Mouse (Mus musculus) urinary bladder, postnatal 25 days (tissue): ENCODE measurements at regions not wholly inside any gene's neighbourhood (a gene's known extent, or its start where the extent isn't known, plus 50 kb on each side); places are given as distances from the start of the nearest gene placed in this dataset.

Experiments
- DNase-seq: peaks from one replicate; pipeline ENCODE4 v3.0.0; 2022; ENCODE audit warnings: low spot score

DNA sequence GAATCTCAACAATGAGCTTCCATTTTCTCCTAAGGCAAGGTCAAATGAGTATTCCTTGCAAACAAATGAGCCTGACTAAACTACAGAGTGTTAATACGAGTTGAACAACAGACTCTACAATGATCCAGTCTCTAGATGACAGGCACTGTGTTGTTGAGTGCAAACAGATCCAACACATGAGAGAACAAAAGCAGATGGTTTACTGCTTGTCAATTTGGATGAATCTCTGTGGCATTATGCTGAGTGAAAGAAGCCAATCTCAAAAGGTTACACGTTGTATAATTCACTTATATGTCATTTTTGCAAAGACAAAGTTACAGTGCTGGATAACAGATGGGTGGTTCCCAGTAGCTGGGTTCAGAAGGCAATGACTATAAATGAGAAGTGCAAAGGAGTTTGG is 217.1 kb upstream of the Gm6657 start:
- DNase-seq, result no peak

GRCm38 (mm10) chr12:77986738-77987137 is 207.3 kb upstream of the Gm6657 start:
- DNase-seq, result no peak

DNA sequence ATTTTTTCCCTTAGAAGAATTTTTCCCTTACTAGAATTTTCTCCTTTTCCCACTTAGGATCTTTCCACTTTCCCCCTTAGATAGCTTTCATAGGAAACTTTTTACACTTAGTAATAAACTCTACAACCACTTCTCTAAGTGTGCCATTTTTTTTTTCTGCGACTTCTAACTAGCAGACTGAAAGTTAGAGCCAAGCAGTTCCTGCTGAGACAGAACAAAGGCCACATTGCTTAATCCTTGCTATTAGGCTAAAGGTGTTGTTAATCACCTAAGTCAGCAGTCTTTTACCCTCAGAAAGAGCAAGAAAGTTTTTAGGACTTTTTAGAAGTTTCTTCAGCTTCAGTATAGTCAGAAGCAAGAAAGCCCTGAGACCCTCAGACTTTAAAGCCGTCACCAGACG is 204.3 kb upstream of the Gm6657 start:
- no peak for DNase-seq

DNA sequence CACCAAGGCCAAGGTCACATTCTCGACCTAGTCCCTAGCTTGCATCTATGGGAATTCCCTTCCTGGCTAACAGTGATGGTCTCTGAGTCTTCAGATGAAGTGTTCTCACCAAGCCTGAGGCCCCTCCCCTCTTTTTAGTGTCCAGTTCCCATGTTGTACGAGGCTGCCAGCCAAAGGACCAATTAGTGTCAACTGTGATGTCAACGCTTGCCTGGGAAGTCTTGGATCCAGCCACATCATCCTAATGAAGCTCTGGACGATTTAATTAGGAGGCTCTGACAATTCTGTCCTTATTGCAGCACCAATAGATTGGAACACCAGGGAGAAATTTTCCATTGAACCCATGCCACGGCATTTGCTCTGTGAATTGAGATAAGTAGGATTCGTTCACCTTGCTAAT is 202.4 kb upstream of the Gm6657 start:
- no peak for DNase-seq

GRCm38 (mm10) chr12:77994176-77994575 is 199.9 kb upstream of the Gm6657 start:
- DNase-seq, result no peak

DNA sequence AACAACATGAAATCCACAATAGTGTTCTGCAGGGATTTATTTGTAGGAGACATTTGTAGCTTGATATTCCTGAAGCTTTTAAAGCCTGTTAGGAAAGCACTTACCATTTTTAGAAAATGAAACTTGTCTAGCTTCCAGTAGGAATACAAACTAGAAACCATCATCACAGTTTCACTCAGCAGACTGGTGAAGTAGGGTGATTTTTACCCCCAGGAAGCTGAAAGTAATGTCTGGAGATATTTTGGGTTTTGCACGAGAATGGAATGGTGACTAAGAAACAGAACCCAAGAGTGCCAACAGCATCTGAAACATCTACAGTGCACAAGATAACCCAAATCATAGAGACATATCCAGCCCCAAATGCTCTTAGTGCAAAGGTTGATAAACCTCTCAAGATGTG is 196.1 kb upstream of the Gm6657 start:
- DNase-seq, result no peak

GRCm38 (mm10) chr12:78000401-78000800 is 193.6 kb upstream of the Gm6657 start:
- no peak for DNase-seq

- no peak for DNase-seq
Measured at GRCm38 (mm10) chr12:78001846-78002245, 192.2 kb upstream of the Gm6657 start.

DNA sequence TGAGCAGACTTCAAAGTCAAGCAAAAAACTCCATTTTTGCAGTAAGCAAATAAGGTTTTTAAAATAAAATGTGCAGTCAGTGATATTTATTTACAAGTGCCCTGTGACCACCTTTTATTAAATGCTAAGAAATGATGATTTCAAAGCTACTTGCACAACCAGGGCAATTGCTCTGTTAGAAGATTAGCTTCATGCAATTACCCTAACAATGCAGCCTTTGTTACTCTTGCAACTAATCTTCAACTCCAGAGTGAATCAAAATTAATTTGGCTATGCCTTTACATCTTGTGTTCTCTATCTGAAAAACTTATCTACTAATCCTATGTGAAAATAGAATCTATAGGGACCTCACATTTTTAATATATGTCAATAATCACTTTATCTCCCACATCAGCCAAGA is 160.3 kb upstream of the Gm6657 start:
- no peak for DNase-seq

GRCm38 (mm10) chr12:78046582-78046981 is 147.5 kb upstream of the Gm6657 start:
- no peak for DNase-seq

DNA sequence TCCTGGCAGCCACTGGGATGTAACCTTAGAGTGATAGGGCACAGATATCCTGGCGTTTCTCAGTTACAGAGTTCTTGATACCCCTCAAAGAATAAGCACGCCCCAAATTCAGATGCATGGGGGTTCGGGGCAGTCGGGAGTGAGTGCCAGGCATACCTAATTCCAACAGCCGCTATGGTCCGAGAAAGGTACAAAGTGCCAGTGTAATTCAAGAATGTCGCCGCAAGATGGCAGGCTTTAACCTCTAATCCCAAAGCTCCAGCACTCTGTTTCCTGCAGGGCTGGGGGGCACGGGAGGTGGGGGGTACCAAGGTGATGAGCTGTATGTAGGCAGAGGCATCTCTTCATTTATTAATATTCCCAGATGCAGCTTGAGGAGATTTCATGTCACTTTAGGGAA is 138.1 kb upstream of the Gm6657 start:
- peak; percentile 44 for DNase-seq

- no peak for DNase-seq
Measured at GRCm38 (mm10) chr12:78057166-78057565, 136.9 kb upstream of the Gm6657 start.

DNA sequence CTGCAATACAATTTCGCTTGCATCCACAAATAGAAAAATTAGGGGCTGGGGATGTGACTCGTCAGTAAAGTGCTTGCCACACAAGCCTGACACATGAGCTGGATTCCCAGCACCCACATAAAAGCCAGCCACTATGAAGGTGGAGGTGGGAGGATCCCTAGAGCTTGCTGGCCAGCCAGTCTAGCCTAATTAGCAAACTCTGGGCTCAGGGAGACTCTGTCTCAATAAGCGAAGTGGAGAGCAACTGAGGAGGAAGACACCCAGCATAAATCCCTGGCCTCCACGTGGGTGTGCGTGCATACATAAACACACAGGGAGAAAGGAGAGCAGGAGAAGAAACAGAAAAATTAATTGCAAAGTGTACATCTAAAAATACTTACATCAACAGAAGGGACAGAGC is 134.1 kb upstream of the Gm6657 start:
- DNase-seq, result no peak

DNA sequence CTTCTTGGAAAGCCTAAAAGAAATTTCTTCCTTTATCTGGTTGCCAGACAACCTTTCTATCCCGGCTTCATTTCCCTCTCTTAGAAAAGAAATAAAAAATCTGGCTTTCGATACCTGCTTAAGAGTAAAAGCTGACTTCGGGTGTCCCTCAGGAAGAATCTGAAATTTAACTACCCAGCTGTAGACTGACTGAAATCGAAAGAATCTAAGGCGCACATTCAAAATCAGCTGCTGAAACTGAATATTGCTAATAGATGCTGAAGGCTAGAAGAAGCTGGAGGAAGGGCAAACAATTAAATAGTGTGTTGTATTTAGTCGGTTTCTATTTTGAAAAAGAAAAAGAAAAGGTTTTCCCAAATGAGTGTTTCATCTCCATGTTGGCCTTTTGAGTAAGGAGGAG is 128.0 kb upstream of the Gm6657 start:
- no peak for DNase-seq

DNA sequence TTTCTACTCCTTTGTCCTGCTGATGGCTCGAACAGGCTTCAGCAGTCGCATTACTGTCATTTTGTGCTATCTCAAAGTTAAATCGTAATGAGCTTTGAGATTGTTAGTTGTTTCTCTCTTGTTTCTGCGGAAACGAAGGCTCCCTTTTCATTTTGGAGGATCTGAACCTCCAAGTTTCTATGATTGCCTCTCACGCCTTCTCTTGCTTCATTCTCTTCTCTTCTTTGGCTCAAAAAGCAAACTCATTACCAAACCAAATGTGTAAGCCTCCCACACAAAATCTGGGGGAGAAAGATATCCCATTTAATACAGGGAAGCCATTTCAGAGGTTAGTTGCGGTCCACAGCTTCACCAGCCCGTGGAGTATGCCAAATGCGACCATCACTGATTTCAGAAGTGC is 121.1 kb upstream of the Gm6657 start:
- no peak for DNase-seq

DNA sequence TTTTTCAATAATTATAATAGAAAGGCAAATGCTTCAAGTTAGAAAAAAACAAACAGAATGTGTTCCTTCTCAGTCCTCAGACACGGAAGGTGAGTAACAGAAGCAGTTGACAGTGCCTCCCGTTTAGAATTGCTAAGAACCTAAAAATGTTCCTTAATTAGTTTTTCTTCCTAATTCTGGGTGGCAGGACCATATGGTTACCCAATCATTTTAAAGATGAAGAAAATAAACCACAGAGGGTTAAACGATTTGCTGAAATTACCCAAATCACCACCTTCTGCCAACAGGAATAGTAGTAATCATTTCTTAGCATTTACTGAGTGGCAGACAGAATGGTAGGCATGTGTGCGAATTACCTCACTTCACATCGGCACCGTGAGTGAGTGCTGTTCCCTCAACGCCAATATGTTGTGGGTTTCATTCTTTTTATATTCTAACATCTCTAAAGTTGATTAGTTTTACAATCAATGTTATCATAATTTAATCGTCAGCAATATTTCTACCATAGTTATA is 119.7 kb upstream of the Gm6657 start:
- DNase-seq, result no peak

DNA sequence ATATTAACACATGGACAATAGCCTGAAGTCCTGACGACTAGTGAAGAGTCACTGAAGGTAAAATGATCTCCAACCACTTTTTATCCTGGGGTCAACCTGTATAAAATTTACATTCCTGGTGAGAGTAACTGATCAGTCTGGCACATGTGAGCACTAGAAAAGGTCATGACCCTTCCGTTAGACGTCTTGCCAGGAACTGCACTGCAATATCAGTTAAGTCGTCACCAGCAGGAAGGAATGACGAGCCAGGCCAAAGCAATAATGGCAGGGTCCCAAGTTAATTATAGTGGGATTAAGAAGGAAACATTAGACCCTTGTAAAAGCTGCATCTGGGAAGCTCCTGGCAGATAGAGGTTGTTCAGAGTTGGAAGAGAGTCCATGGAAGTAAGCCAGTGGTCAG is 116.8 kb upstream of the Gm6657 start:
- no peak for DNase-seq

DNA sequence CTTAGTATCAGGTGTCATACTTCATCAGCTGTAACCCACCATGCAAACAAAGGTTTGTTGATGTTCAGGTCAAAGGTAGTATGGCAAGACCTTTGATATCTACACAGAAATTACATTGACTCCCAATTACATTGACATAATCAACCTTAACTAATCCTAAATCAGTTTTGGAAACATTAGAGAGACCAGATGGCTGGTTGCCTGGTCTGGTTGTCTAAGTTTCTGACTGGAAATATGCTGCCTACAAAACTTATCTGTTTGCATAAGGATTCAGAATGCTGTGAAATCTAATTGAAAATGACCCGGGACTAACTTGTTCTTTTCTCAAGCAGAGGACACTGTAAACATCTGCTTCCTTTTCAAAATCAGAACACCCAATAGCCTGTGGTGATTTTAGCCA is 111.9 kb upstream of the Gm6657 start:
- no peak for DNase-seq

DNA sequence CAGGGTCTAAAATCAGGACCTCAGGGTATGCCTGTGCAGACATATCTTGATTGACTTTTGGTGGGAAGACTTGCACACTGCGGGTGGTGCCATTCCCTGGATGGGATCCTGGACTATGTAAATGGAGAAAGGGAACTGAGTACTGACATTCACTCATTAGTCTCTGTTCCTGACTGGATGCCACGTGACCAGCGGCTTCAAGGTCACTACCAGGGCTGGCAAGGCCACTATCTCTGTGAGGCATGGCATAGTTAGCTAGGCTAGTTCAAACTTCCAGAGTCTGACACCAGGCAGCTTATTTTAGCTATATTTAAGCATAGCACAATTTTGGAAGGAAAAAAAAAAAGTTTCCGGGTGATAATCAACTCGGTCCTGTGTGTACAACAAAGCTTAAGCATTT is 108.0 kb upstream of the Gm6657 start:
- DNase-seq, result no peak

- DNase-seq, result no peak
Measured at GRCm38 (mm10) chr12:78087921-78088320, 106.1 kb upstream of the Gm6657 start.

DNA sequence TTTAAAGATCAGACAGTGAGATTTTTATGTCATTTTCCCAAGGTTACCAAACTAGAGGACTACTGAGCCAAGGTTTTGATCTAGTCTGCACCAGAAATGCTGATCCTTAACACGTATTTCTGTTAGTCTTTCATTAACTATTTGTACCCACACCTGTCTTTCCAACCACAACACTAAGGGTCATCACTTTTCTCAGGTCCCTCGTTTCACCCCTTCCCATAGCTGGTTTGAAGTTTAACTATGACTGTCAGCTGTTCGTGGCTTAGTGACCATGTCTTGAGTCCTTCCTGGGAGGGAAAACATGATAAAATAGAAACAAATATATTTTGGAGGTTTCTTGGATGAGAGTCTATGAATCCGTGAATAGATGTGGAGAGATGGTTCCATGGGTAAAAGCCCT is 99.6 kb upstream of the Gm6657 start:
- DNase-seq, result no peak

- no peak for DNase-seq
Measured at GRCm38 (mm10) chr12:78095352-78095751, 98.7 kb upstream of the Gm6657 start.

GRCm38 (mm10) chr12:78095916-78096315 is 98.1 kb upstream of the Gm6657 start:
- DNase-seq, result no peak

GRCm38 (mm10) chr12:78097119-78097518 is 96.9 kb upstream of the Gm6657 start:
- DNase-seq, result no peak

DNA sequence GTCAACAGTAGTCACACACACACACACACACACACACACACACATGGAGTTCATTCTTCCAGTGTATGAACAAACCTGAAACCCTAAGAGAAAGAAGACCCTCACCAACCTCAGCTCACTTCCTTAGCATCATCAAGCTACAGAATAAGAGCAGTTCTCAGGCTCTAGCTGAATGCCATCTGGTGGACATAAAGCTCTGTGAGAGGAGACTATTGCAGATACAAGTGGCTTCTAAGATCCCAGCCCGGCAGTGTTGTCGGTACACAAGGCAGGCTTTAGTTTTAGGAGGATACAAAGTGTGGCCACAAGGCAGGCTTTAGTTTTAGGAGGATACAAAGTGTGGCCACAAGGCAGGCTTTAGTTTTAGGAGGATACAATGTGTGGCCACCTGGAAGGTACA is 96.3 kb upstream of the Gm6657 start:
- DNase-seq, result no peak
